Mouse (Mus musculus) cerebellum, adult 8-10 months (tissue): Measurements from ENCODE around the gene Mettl7a3.

Experiments used
- DNase-seq: peaks from one replicate; pipeline ENCODE4 v3.0.0; 2022

The Mettl7a3 gene

DNA sequence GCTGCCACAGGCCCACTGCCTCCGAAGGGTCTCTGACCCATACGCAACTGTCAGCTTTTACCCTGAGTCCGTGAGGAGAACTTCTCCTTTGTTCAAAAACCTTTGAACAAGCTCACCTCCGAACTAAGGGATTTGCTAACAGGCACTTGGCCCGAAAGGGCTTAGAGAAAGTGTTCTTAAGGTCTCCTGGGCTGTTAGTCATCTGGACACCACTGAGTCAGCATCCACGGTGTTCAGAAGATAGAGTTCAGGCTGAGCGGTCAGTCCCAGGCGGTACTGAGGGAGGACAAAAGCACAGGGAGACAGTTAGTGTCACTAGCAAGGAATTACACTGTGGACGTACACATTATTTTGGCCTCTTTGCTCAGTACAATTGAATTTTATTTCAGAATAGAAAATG, 54.2 kb downstream of the Mettl7a3 start:
- DNase-seq = no peak
